ENCODE assay signal across 8 mouse cellular contexts in genomic region chr14:30612523-30612922, GRCm38 (mm10). TPM values are rescaled to one million over a fixed set of nuclear protein-coding genes. Genes with fewer than 3 reads are reported as not detected.
A peak's percentile ranks its signal among the peaks of the same experiment; 100 is the strongest.
DNase-seq lines count a peak whose midpoint lies in the region; ATAC-seq and TF ChIP-seq lines count a peak whose summit lies in the region.

No protein-coding gene starts in this region.

- DNase-seq in G1E (ENCODE audit: low spot score), result peak; percentile 51
- DNase-seq in cerebellum, adult 11-12 months, result peak; percentile 44
- DNase-seq in frontal cortex, postnatal 25 days (ENCODE audit: low spot score in 2 of 2), result peak; percentile 48 to 49
- peak; percentile 74 for DNase-seq in induced T-regulatory cell, adult 2 months (ENCODE audit: low read depth)
- DNase-seq in lung, embryonic 14.5 days, result peak; percentile 79
- peak; percentile 76 for DNase-seq in retina, postnatal 1 day
- DNase-seq in urinary bladder, postnatal 25 days (ENCODE audit: low spot score), result peak; percentile 94

- peak; percentile 96 for TF ChIP-seq CTCF in C2C12 (IDR thresholded peaks at IDR 0.05; ENCODE audit: control insufficient read depth, insufficient read depth, insufficient read length)
- TF ChIP-seq CTCF in G1E (IDR thresholded peaks at IDR 0.05; ENCODE audit: low read depth, low read length), result peak; percentile 88
- TF ChIP-seq CTCF in lung, embryonic 14.5 days (IDR thresholded peaks at IDR 0.05; ENCODE audit: low read depth), result peak; percentile 90

- 20% methylated on average over 7 of the region's 7 CpGs for WGBS in lung, embryonic 14.5 days

- no peaks in the 10 kb centered on the region for H3K9me3 ChIP-seq in G1E (replicated peaks)
- H3K9me3 ChIP-seq in lung, embryonic 14.5 days (ENCODE audit: low read depth, low read length), result no peaks in the 10 kb centered on the region

- H3K27me3 ChIP-seq in C2C12 (ENCODE audit: control insufficient read depth, insufficient read depth, insufficient read length), result no peaks in the 10 kb centered on the region
- no peaks in the 10 kb centered on the region for H3K27me3 ChIP-seq in G1E (ENCODE audit: insufficient read depth, low read length)
- H3K27me3 ChIP-seq in lung, embryonic 14.5 days (ENCODE audit: insufficient read depth, low read length), result no peaks in the 10 kb centered on the region

- no peak overlapping the region for H3K9ac ChIP-seq in lung, embryonic 14.5 days

- H3K79me3 ChIP-seq in C2C12 (ENCODE audit: low read depth), result peaks cover 7% of the 10 kb centered on the region

- H3K79me2 ChIP-seq in C2C12 (ENCODE audit: control insufficient read depth, insufficient read depth), result peaks cover 40% of the 10 kb centered on the region

- H3K4me1 ChIP-seq in G1E (ENCODE audit: insufficient read depth, low read depth, low read length), result peaks cover 38% of the 10 kb centered on the region
- H3K4me1 ChIP-seq in lung, embryonic 14.5 days (ENCODE audit: insufficient read depth), result 0 out of 2 replicates have a peak, but pooled peaks cover 3% of the 10 kb centered on the region

- no peak overlapping the region for H3K27ac ChIP-seq in lung, embryonic 14.5 days (ENCODE audit: low read depth)

- ATAC-seq in G1E (ENCODE audit: extremely low read depth, insufficient number of reproducible peaks, low FRiP score, poor library complexity, severe bottlenecking), result peak; percentile 46; the same call in 1 of the 2 replicates
- peak; percentile 36; the same call in 1 of the 2 replicates for ATAC-seq in lung, embryonic 14.5 days (ENCODE audit: insufficient read depth)

- H3K4me2 ChIP-seq in lung, embryonic 14.5 days, result no peak overlapping the region

- H3ac ChIP-seq in C2C12 (ENCODE audit: control insufficient read depth, insufficient read length, low read depth), result no peak overlapping the region

- H3K36me3 ChIP-seq in C2C12 (ENCODE audit: control insufficient read depth, insufficient read depth) (peaks cover 9% of the 10 kb centered on the region), G1E (replicated peaks) (peaks cover 90% of the 10 kb centered on the region)
- 0 out of 2 replicates have a peak, but pooled peaks cover 16% of the 10 kb centered on the region for H3K36me3 ChIP-seq in lung, embryonic 14.5 days (ENCODE audit: insufficient read depth)

- H3K4me3 ChIP-seq in C2C12 (ENCODE audit: insufficient read depth, poor library complexity, severe bottlenecking), result no peak overlapping the region
- H3K4me3 ChIP-seq in G1E (ENCODE audit: low read depth, low read length), result no peak overlapping the region; the same call in 1 of the 2 replicates
- H3K4me3 ChIP-seq in lung, embryonic 14.5 days (ENCODE audit: low read depth, low read length), result no peak overlapping the region

TF ChIP-seq in C2C12, 6 proteins besides CTCF, POLR2A, EP300 and RAD21:
- TF ChIP-seq CEBPB (IDR thresholded peaks at IDR 0.05; ENCODE audit: low read depth), result no peak
- peak; percentile 86 for TF ChIP-seq USF1 (IDR thresholded peaks at IDR 0.05; ENCODE audit: low read depth)
- peak; percentile 93 for TF ChIP-seq MAX (IDR thresholded peaks at IDR 0.05)
TF ChIP-seq in C2C12: peak in this region for 2.

RNA-seq across cellular contexts. Expression of gene Prkcd, which starts 13.5 kb away (rescaled TPM):
- 29.3 TPM for polyA plus RNA-seq in C2C12 (2012; fragmentation: generic; extraction: Trizol)
- 31.3 and 43.9 TPM in 2 replicates for total RNA-seq in G1E (2014; fragmentation: Nextera tagmentation)
- total RNA-seq in G1E (2017), result 130 and 138 TPM in 2 replicates
- polyA plus RNA-seq in G1E (2012), result 37.0 and 43.6 TPM in 2 replicates
- 48.9 and 54.0 TPM in 2 replicates for polyA plus RNA-seq in lung, embryonic 14.5 days (2014; fragmentation: Nextera tagmentation; extraction: Ambion mirVana)

RNA-seq across cellular contexts. Expression of gene Rft1, which starts 41.6 kb away (rescaled TPM):
- polyA plus RNA-seq in C2C12 (2012; fragmentation: generic; extraction: Trizol) (13.4 TPM), G1E (2012) (2.7 and 4.4 TPM in 2 replicates)
- total RNA-seq in G1E (2014; fragmentation: Nextera tagmentation) (20.8 and 26.9 TPM in 2 replicates), G1E (2017) (14.9 and 15.0 TPM in 2 replicates)
- 16.9 and 18.0 TPM in 2 replicates for polyA plus RNA-seq in lung, embryonic 14.5 days (2014; fragmentation: Nextera tagmentation; extraction: Ambion mirVana)

Comparison
In these comparisons a context has a peak if more than half of its experiments do, and no peak if none do; other contexts are left out.
1. DNase-seq: peak in every context shown above with its lines; median percentile 94 in urinary bladder, postnatal 25 days; 79 in lung, embryonic 14.5 days; 76 in retina, postnatal 1 day; 74 in induced T-regulatory cell, adult 2 months; 51 in G1E; 48 in frontal cortex, postnatal 25 days; 44 in cerebellum, adult 11-12 months.